Mouse (Mus musculus) MEL (cell line): ENCODE results near the gene Arl14.

Source experiments
- CTCF ChIP-seq, 3 experiments: IDR thresholded peaks in 2 of 3; conservative IDR thresholded peaks in 1 of 3; 2 replicates each; pipeline ENCODE4 v1.5.1; 2011 to 2012; ENCODE audit warnings: low read length in 3 of 3, low read depth in 2 of 3, mild to moderate bottlenecking in 2 of 3, improper control_type of control experiment in 1 of 3, inconsistent platforms in 1 of 3, mixed read lengths in 1 of 3, moderate library complexity in 1 of 3; ENCODE audit not compliant: control insufficient read depth in 1 of 3, insufficient read depth in 1 of 3, poor library complexity in 1 of 3, severe bottlenecking in 1 of 3
- EP300 ChIP-seq, 2 experiments: IDR thresholded peaks; 2 replicates each; pipeline ENCODE4 v1.6.1; 2011; ENCODE audit warnings: improper control_type of control experiment in 2 of 2, low read length in 2 of 2, low read depth in 1 of 2, mild to moderate bottlenecking in 1 of 2

DNA sequence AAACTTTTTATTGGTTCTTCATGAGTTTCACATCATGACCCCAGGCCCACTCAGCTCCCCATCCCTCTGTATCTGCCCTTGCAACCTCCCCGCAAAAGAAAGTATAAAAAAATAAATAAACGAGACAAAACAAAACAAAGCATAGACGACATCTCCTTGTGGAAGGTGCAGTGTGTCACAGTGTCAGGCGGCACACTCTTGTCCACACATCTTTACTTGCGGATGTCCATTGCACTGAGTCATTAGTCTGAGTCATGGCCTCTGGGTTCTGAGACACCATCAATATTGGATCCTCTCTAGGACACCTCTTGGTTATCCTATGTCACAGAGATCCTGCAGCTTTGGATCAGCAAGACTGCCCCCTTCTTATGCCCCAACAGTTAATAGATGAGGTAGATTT is 7.7 kb upstream of the Arl14 start:
- no peak for TF ChIP-seq CTCF (IDR thresholded peaks at IDR 0.05 in 2 of 3, conservative IDR thresholded peaks at IDR 0.05 in 1 of 3; ENCODE audit: control insufficient read depth in 1 of 3, insufficient read depth in 1 of 3, low read depth in 2 of 3, low read length in 3 of 3, poor library complexity in 1 of 3, severe bottlenecking in 1 of 3)
- TF ChIP-seq EP300 (IDR thresholded peaks at IDR 0.05; ENCODE audit: low read depth in 1 of 2, low read length in 2 of 2): no peak
